Mouse (Mus musculus) intestine, embryonic 15.5 days (tissue): Measurements from ENCODE around the gene Tmprss7. TPM values are rescaled to one million over a fixed set of nuclear protein-coding genes. Genes with fewer than 3 reads are reported as not detected.

Experiments used
- ATAC-seq: fragments of 200-750 bp; cut with Nextera tagmentation; 2 replicates; pipeline ENCODE4 v1.8.0; 2017; ENCODE audit warnings: moderate TSS enrichment, moderate library complexity
- H3K27ac ChIP-seq: fragments of 300-500 bp; sonication (generic); 2 replicates; pipeline ENCODE4 v1.5.1; 2015; ENCODE audit warnings: mild to moderate bottlenecking, inconsistent platforms
- H3K27me3 ChIP-seq: fragments of 300-500 bp; sonication (generic); replicated peaks from 2 replicates; pipeline ENCODE4 v1.6.1; 2015; ENCODE audit warnings: inconsistent platforms
- H3K36me3 ChIP-seq: fragments of 300-500 bp; sonication (generic); 2 replicates; pipeline ENCODE4 v1.6.1; 2015; ENCODE audit warnings: inconsistent platforms
- H3K4me1 ChIP-seq: fragments of 300-500 bp; sonication (generic); replicated peaks from 2 replicates; pipeline ENCODE4 v1.6.1; 2015; ENCODE audit warnings: inconsistent platforms
- H3K4me2 ChIP-seq: fragments of 300-500 bp; sonication (generic); replicated peaks from 2 replicates; pipeline ENCODE4 v1.6.1; 2015; ENCODE audit warnings: mild to moderate bottlenecking, inconsistent platforms
- H3K4me3 ChIP-seq: fragments of 300-500 bp; sonication (generic); replicated peaks from 2 replicates; pipeline ENCODE4 v1.5.1; 2015; ENCODE audit warnings: inconsistent platforms
- H3K9ac ChIP-seq: fragments of 300-500 bp; sonication (generic); 2 replicates; pipeline ENCODE4 v1.6.1; 2015; ENCODE audit warnings: inconsistent platforms
- H3K9me3 ChIP-seq: fragments of 300-500 bp; sonication (generic); 2 replicates; pipeline ENCODE4 v1.6.1; 2016; ENCODE audit warnings: inconsistent platforms
- WGBS: fragments of 180-500 bp; shearing (Covaris S2); methylation state at CpG from one replicate; pipeline ENCODE4 v1.1.7; 2015; 5-methylcytosine and 5-hydroxymethylcytosine counted together
- polyA plus RNA-seq: library from polyadenylated mRNA; unstranded; fragments of >200 nt; fragmentation: Nextera tagmentation; extraction: Ambion mirVana; gene quantifications from 2 replicates; pipeline ENCODE4 v1.2.1, GENCODE M21; 2015

Tmprss7 gene
- 0.24 and 0.25 TPM in 2 replicates for polyA plus RNA-seq

DNA sequence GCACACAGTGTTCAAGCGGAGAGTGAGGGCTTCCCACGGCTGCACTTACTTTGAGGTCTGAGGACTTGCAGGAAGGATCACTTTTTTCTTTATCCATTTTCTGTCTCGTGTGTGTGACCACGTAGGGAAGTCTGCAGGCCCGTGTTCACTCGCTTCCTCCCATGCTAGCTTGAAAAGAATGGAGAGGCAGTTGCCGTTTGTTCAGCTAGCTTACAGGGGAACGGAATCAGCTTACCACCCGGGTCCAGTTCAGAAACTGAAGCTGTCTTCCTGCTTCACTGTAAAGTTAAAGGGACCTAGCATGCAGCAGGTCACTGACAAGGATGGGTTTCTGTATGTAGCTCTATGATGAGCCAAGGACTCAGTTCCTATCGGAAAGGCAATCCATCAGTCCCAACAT, at the start of gene Tmprss7:
TSS of gene Tmprss7 (minus strand) at position 101 of the 400 bp plus-strand sequence.
- H3K4me1 ChIP-seq = no peaks in the 10 kb centered on the region
- no peak for ATAC-seq
- no peak within 1 kb of the TSS for H3K4me3 ChIP-seq
- H3K4me2 ChIP-seq = no peak within 1 kb of the TSS
- H3K9ac ChIP-seq = no peak within 1 kb of the TSS
- no peaks in the 10 kb centered on the region for H3K36me3 ChIP-seq
- 72% methylated on average over 10 of the region's 10 CpGs for WGBS
- H3K27me3 ChIP-seq = no peaks in the 10 kb centered on the region
- H3K27ac ChIP-seq = no peak within 1 kb of the TSS
- no peaks in the 10 kb centered on the region for H3K9me3 ChIP-seq

DNA sequence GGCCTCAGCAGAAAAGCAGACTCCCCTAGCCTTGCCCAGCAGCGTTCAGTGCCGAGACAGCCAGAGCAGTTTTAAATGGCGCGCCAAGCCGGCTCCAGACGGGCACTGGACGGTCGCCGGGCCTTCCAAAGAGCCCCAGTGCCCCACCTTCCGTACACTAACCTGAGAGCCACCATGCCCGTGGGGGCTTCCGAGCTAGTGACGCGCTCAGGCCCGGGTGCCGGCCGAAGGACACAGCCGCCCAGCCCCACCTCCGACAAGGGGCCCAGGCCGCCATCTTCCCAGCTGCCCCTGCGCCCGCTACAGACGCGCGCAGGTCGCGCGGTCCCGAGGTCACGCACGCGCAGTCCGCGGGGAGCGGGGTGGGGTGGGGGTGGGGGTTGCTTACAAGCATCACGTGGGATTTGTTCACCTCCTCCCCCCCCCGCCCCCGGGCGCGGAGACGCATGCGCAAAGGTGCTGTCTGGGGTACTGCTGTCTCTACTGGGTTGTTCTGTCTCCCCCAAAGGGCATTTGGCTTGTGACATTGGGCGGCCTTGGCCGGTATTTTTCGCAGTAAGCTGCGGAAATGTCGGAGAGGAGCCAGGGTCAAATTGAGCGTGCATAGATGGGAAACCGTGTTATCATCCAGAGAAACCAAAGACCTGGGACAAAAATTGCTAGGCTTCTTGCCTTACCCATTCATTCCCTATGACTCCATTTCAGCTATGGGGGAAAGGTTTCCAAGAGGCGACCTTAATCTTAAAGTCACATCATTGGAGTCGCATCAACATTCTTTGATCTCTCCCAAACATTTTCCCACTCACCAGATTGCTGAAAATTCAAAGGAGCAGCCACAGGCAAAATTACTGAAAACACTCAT, 49.4 kb upstream of the Tmprss7 start, which contains the start of gene Abhd10:
TSS of gene Abhd10 (minus strand) at position 341 of the 862 bp plus-strand sequence.
- under 1% methylated on average over 51 of the region's 51 CpGs for WGBS
- Histone ChIP-seq H3K9me3 (no peaks in the 10 kb centered on the region), H3K27ac (peak within 1 kb of the TSS; percentile 93), H3K9ac (peak within 1 kb of the TSS; percentile 96), H3K4me2 (peak within 1 kb of the TSS; percentile 59), H3K4me3 (peak within 1 kb of the TSS; percentile 82), H3K27me3 (no peaks in the 10 kb centered on the region), H3K36me3 (no peaks in the 10 kb centered on the region), H3K4me1 (peaks cover 4% of the 10 kb centered on the region; the same call in 1 of the 2 replicates)
- peak; percentile 99 for ATAC-seq

DNA sequence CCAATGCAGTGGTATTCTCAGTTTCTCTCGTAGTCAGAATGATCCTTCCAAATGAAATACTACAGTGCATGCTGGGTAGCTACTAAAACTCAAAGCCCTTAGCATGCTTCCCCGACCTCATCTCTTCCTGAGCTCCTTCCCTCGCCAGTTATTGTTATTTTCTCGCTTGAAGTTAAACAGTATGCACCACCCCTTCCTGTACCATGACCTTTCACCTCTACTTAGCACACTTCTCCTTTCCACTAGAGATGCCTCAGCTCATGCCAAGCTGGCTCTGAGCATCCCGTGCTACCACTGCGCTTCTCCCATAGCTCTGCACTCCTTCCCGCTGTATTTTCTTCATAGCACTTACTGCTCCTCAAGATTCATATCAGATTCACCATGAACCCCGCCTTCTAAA, 44.4 kb upstream of the Tmprss7 start:
- Histone ChIP-seq H3K9ac (no peak overlapping the region), H3K27ac (no peak overlapping the region), H3K27me3 (no peaks in the 10 kb centered on the region), H3K4me3 (no peak overlapping the region), H3K9me3 (no peaks in the 10 kb centered on the region), H3K4me2 (no peak overlapping the region), H3K36me3 (peaks cover 13% of the 10 kb centered on the region; the same call in 1 of the 2 replicates), H3K4me1 (peaks cover 2% of the 10 kb centered on the region; the same call in 1 of the 2 replicates)
- no peak for ATAC-seq
- WGBS = 84% methylated on average over 8 of the region's 8 CpGs

DNA sequence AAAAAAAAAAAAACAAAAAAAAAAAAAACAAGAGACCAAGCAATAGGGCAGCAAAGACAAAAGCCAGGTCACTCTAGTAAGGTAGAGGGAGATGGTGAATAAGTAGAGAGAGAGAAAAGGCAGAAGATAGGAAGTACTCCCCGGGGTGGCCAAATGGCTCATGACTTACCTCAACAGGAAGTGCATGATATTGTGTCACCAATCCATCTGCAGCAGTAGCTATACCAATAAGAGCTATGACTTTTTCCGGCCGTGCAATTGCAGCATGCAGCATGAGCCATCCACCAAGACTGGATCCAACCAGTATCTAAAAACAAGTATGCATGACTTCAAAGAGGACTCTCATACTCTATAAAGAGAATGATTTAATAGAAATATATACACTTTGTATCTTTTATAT, 43.3 kb upstream of the Tmprss7 start:
- no peaks in the 10 kb centered on the region for H3K9me3 ChIP-seq
- no peak overlapping the region for H3K4me3 ChIP-seq
- H3K9ac ChIP-seq = no peak overlapping the region
- no peak overlapping the region for H3K4me2 ChIP-seq
- ATAC-seq = no peak
- H3K36me3 ChIP-seq = peaks cover 14% of the 10 kb centered on the region
- WGBS = 89% methylated on average over 3 of the region's 3 CpGs
- peaks cover 2% of the 10 kb centered on the region; the same call in 1 of the 2 replicates for H3K4me1 ChIP-seq
- H3K27me3 ChIP-seq = no peaks in the 10 kb centered on the region
- no peak overlapping the region for H3K27ac ChIP-seq

DNA sequence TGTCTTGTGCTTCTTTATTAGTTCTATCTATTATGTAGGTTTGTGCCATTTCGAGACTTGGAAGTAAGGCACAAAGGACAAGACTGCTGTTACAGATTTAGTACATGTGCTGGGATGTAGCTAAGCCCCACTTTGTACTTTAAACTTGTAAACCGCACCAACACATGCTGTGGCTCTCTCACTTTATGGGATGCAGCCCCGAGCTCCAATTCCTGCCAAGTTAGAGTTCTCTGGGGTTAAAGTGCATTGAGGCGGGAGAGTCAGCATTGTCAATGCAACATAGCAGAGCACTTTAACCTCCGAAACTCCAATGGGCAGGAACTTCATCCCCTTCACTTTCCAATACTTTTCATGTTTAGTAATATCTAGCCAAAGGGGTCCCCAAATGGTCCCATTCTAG, 35.7 kb upstream of the Tmprss7 start:
- H3K27me3 ChIP-seq = no peaks in the 10 kb centered on the region
- H3K9ac ChIP-seq = no peak overlapping the region
- H3K27ac ChIP-seq = no peak overlapping the region
- no peak overlapping the region for H3K4me2 ChIP-seq
- no peaks in the 10 kb centered on the region for H3K9me3 ChIP-seq
- peaks cover 14% of the 10 kb centered on the region for H3K36me3 ChIP-seq
- H3K4me1 ChIP-seq = peaks cover 5% of the 10 kb centered on the region
- WGBS = 80% methylated on average over 5 of the region's 5 CpGs
- no peak overlapping the region for H3K4me3 ChIP-seq
- ATAC-seq = no peak

DNA sequence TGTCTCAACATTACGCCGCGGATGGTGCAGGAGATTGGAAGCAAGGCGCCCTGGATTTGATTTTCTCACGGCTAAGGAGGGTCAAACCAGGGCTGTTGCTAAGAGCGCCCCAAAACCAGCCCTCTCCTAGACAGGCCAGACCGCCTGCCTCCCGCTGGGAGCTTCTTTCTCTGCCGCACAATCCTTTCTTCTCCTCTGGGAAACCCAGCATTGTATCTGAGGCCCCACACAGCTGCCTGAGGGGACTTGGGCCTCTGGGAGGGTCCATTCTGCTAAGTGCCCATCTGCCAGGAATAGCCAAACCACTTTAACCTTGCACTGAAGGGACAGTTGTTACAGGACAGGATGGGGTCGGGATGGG, 31.3 kb upstream of the Tmprss7 start:
- Histone ChIP-seq H3K27ac (no peak overlapping the region), H3K9me3 (no peaks in the 10 kb centered on the region), H3K4me2 (peak overlapping the region; percentile 96), H3K36me3 (0 out of 2 replicates have a peak, but pooled peaks cover 2% of the 10 kb centered on the region), H3K9ac (peak overlapping the region; percentile 46), H3K27me3 (no peaks in the 10 kb centered on the region), H3K4me3 (peak overlapping the region; percentile 47), H3K4me1 (peaks cover 11% of the 10 kb centered on the region)
- 5% methylated on average over 10 of the region's 10 CpGs for WGBS
- ATAC-seq = peak; percentile 48; the same call in 1 of the 2 replicates

DNA sequence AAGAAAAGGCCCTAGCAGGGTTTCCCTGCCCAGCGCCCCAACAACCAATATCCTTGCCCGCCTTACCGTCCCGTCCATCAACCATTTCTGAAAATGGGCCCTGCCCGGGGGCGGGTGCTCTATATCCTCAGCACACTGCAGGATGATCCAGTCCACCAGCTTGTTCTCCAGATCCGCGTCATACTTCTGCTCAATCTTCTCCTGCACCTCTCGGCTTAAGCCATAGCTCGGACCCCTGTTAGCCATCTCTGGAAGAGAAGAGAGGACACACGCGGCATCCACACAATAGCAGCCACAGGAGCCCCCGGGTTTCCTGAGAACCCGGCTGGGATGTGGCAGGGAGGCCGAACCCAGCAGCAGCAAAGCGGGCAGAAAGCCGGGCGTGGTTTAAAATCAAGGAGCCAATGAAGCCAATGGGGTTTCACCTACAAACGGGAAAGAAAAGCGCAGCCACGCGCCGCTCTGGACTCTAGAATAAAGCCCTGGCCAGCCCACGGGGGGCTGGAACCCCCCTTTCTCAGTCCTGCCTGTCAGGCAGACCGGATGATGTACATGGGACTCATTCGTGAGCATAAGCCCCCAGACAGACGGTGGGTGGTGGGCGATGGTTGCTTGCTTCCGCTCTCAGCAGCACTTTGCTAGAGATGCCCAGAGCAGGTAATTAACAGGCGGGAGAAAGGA, 30.7 kb upstream of the Tmprss7 start, which contains the start of gene Tagln3:
TSS of gene Tagln3 (minus strand) at position 548 of the 681 bp plus-strand sequence.
- ATAC-seq = peak; percentile 69
- Histone ChIP-seq H3K9ac (peak within 1 kb of the TSS; percentile 46), H3K27me3 (no peaks in the 10 kb centered on the region), H3K36me3 (no peaks in the 10 kb centered on the region), H3K4me1 (peaks cover 11% of the 10 kb centered on the region), H3K4me3 (peak within 1 kb of the TSS; percentile 47), H3K4me2 (peak within 1 kb of the TSS; percentile 96), H3K9me3 (no peaks in the 10 kb centered on the region), H3K27ac (peak within 1 kb of the TSS; percentile 2; the same call in 1 of the 2 replicates)
- 2% methylated on average over 30 of the region's 30 CpGs for WGBS

DNA sequence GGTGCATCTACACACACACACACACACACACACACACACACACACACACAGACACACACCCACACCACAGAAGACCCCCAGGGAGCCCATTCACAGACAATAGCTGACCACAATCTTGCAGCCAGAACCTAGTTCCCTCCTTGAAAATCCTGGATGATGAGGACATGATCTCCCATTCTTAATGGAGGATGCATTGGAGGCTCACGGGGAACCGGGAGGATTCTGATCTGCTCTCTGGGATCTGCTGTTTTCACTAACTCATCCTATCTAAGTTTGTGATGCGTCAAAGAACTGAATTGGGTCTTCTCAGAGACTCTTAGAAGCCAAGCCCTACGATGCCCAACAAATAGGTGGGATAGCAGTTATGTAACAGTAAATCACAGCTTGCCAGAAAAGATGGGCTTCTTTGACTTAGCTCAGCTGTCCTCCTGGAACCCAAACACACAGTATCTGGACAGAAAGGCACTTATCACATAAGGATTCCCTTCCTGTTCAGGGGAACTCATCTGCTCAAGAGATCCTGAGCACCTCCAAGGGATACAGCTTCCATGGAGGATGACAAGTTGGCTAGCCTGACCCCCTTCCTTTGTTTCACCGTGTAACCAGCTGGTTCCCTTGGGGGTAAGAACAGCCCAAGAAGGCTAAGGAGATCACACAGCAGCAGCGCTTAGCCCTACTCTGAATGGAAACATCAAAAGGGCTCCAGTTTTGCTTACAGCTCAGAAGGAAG, 29.9 kb upstream of the Tmprss7 start:
- H3K9me3 ChIP-seq = no peaks in the 10 kb centered on the region
- H3K4me2 ChIP-seq = peak overlapping the region; percentile 96
- H3K9ac ChIP-seq = peak overlapping the region; percentile 46
- H3K4me3 ChIP-seq = peak overlapping the region; percentile 47
- peak overlapping the region; percentile 2; the same call in 1 of the 2 replicates for H3K27ac ChIP-seq
- no peaks in the 10 kb centered on the region for H3K27me3 ChIP-seq
- no peak for ATAC-seq
- peaks cover 11% of the 10 kb centered on the region for H3K4me1 ChIP-seq
- WGBS = 63% methylated on average over 6 of the region's 6 CpGs
- no peaks in the 10 kb centered on the region for H3K36me3 ChIP-seq

DNA sequence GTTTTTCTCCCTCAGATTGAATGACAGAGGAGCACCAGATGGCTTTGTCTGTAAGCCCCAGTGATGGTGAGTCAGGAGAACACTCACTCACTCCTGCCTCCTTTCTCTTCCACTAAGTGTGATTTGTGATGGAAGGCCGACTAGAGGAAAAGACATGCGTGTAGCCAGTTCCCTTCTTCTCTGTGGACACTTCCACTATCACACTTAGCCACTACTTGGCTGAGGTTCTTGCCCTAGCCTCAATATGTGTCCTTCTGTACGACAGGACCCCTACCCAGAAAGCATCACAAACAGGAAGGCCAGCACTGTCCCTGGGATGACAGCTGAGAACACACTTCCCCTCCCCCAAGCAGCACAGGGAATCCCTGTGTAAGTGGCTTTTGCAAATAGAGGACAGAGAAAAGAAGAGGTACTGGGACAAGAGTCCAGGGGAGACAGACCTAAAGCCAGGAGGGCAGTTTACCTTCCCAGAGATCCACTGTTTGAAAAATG, 29.0 kb upstream of the Tmprss7 start:
- Histone ChIP-seq H3K9ac (no peak overlapping the region), H3K4me3 (no peak overlapping the region), H3K4me2 (0 out of 2 replicates have a peak overlapping the region, but pooled peaks have one; percentile 96), H3K27ac (no peak overlapping the region), H3K27me3 (no peaks in the 10 kb centered on the region), H3K4me1 (peaks cover 11% of the 10 kb centered on the region), H3K9me3 (no peaks in the 10 kb centered on the region), H3K36me3 (no peaks in the 10 kb centered on the region)
- ATAC-seq = no peak
- WGBS = 63% methylated on average over 3 of the region's 3 CpGs

DNA sequence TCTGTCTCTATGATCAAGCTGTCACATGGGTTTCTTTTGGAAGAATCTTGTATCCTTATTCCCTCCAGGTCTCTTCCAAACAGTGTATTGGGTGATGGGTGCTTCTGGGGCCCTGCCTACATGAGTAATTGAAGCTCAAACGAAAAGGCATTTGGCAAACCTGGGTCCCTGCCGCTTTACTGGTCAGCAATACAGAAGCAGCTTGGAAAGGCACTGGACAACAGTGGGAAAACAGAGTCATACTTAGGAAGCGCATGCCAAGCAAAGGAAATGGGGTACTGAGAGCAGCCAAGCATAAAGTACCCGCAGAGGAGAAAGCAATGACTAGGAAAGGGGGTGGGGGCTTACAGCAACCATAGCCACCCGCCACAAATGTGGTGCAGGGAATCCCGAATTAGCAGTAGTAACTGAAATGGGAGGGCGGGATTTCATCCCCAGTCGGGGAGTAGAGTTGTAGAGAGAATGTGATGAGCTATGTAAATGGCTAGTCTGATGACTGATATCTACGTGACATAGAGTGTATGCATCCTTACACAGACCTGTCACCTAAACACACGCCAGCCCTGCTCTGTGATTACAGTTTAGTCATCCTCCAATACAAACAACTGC, 26.7 kb upstream of the Tmprss7 start:
- H3K4me1 ChIP-seq = peaks cover 11% of the 10 kb centered on the region
- 78% methylated on average over 10 of the region's 10 CpGs for WGBS
- H3K4me2 ChIP-seq = no peak overlapping the region
- no peak overlapping the region for H3K4me3 ChIP-seq
- H3K9ac ChIP-seq = no peak overlapping the region
- H3K27me3 ChIP-seq = no peaks in the 10 kb centered on the region
- ATAC-seq = no peak
- H3K36me3 ChIP-seq = no peaks in the 10 kb centered on the region
- H3K9me3 ChIP-seq = no peaks in the 10 kb centered on the region
- H3K27ac ChIP-seq = no peak overlapping the region

DNA sequence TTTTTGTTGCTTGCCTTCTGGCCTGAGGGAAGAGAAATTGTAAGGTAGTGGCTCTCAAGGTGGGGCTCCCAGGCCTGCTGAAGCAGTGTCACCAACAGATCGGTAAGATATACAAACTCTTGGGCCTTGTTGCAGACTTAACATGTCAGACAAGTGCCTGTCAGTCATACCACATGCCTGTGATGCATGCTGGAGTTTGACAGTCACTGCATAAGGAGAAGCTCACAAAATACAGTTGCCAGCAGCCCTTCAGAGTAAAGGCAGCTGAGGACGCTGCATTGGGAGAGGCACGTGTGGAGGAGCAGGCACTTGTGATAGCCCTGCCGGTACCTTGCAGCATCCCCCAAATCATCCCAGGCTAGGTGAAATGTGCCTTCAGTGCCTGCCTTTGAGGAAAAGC, 24.8 kb upstream of the Tmprss7 start:
- no peaks in the 10 kb centered on the region for H3K4me1 ChIP-seq
- H3K9ac ChIP-seq = no peak overlapping the region
- no peaks in the 10 kb centered on the region for H3K36me3 ChIP-seq
- no peak overlapping the region for H3K4me2 ChIP-seq
- H3K27me3 ChIP-seq = no peaks in the 10 kb centered on the region
- H3K9me3 ChIP-seq = no peaks in the 10 kb centered on the region
- H3K27ac ChIP-seq = no peak overlapping the region
- WGBS = 87% methylated on average over 4 of the region's 4 CpGs
- no peak for ATAC-seq
- no peak overlapping the region for H3K4me3 ChIP-seq
